Mouse (Mus musculus): ENCODE measurements at regions not wholly inside any gene's neighbourhood (a gene's known extent, or its start where the extent isn't known, plus 50 kb on each side); places are given as distances from the start of the nearest gene placed in this dataset.
A peak's percentile ranks its signal among the peaks of the same experiment; 100 is the strongest.

- no peaks in the 10 kb centered on the region for H3K36me3 ChIP-seq (ENCODE audit: control insufficient read depth, insufficient read depth, low read length)
- no peaks in the 10 kb centered on the region for H3K4me1 ChIP-seq (ENCODE audit: control insufficient read depth, insufficient read depth, low read length)
- WGBS, result 17% methylated on average over 2 of the region's 2 CpGs
- H3K9ac ChIP-seq (replicated peaks; ENCODE audit: low read length), result no peak overlapping the region
- no peak overlapping the region for H3K4me3 ChIP-seq (replicated peaks; ENCODE audit: low read depth, low read length)
- ATAC-seq (ENCODE audit: low FRiP score, low TSS enrichment), result no peak
- no peak overlapping the region for H3K27ac ChIP-seq (replicated peaks; ENCODE audit: low read depth, low read length)
- H3K9me3 ChIP-seq (ENCODE audit: control insufficient read depth, low read length), result no peaks in the 10 kb centered on the region
- H3K27me3 ChIP-seq (ENCODE audit: control insufficient read depth, insufficient read depth, low read length), result no peaks in the 10 kb centered on the region
- H3K4me2 ChIP-seq (ENCODE audit: low read length), result no peak overlapping the region
- DNase-seq, result peak; percentile 52
Observed at GRCm38 (mm10) chr12:49974591-49975323, 589.8 kb downstream of the Gm43517 start.

DNA sequence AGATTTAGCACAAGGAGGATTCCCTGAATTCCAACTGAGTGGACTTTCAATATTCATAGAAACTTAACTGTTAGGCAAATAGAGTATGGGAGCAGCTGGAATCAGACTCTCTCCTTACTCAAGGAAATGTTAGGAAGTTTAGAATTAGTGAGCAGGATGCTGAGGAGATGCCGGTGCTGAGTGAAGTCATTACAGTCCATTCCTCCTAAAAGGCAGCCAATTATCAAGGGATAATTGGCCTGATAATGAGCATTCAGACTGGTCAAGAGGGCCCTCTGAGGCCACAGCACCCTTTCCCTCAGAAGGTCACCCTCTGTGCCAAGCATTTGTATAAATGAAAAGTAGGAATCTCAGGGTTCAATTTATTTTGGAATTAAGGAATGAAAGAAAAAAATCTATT is 590.6 kb downstream of the Gm43517 start:
- H3K4me1 ChIP-seq (ENCODE audit: control insufficient read depth, insufficient read depth, low read length), result no peaks in the 10 kb centered on the region
- H3K4me2 ChIP-seq (ENCODE audit: low read length), result no peak overlapping the region
- no peak overlapping the region for H3K27ac ChIP-seq (replicated peaks; ENCODE audit: low read depth, low read length)
- WGBS, result 33% methylated on average over 1 of the region's 1 CpGs
- H3K4me3 ChIP-seq (replicated peaks; ENCODE audit: low read depth, low read length), result no peak overlapping the region
- H3K9me3 ChIP-seq (ENCODE audit: control insufficient read depth, low read length), result no peaks in the 10 kb centered on the region
- ATAC-seq (ENCODE audit: low FRiP score, low TSS enrichment) (no peak), DNase-seq (no peak)
- H3K9ac ChIP-seq (replicated peaks; ENCODE audit: low read length), result no peak overlapping the region
- no peaks in the 10 kb centered on the region for H3K27me3 ChIP-seq (ENCODE audit: control insufficient read depth, insufficient read depth, low read length)
- H3K36me3 ChIP-seq (ENCODE audit: control insufficient read depth, insufficient read depth, low read length), result no peaks in the 10 kb centered on the region

DNA sequence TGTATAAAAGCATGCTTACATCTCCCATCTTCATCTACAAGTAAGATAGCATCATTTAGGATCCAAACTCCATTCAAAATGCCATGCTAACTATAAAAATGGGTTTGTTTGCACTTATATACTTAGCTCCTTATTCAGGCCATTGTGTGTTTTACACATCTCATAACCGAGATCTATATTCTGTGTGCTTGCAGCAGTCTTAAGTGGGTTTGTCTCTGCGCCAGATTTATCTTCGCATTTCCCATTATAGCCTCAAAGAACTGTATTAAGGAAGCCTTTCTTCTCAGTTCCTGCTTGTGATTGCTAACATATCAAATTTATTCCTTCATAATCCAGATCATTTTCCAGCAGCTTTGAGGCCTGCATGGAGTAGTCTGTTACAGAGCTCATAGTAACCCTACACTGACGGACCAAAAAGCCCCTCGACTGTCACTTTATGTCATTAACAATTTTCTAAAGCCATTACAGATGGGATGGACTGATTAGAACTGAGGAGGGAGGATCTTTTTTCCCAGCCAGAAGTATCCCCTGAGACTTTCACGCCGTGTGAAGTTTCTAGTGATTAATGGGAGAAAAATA is 607.6 kb downstream of the Gm43517 start:
- no peak overlapping the region for H3K9ac ChIP-seq (replicated peaks; ENCODE audit: low read length)
- no peak overlapping the region for H3K27ac ChIP-seq (replicated peaks; ENCODE audit: low read depth, low read length)
- WGBS, result 53% methylated on average over 7 of the region's 7 CpGs
- no peaks in the 10 kb centered on the region for H3K27me3 ChIP-seq (ENCODE audit: control insufficient read depth, insufficient read depth, low read length)
- no peak overlapping the region for H3K4me3 ChIP-seq (replicated peaks; ENCODE audit: low read depth, low read length)
- H3K4me1 ChIP-seq (ENCODE audit: control insufficient read depth, insufficient read depth, low read length), result no peaks in the 10 kb centered on the region
- no peaks in the 10 kb centered on the region for H3K9me3 ChIP-seq (ENCODE audit: control insufficient read depth, low read length)
- ATAC-seq (ENCODE audit: low FRiP score, low TSS enrichment), result no peak
- H3K36me3 ChIP-seq (ENCODE audit: control insufficient read depth, insufficient read depth, low read length), result no peaks in the 10 kb centered on the region
- DNase-seq, result peak; percentile 33
- no peak overlapping the region for H3K4me2 ChIP-seq (ENCODE audit: low read length)

- WGBS, result 93% methylated on average over 3 of the region's 3 CpGs
- Histone ChIP-seq H3K27me3 (ENCODE audit: control insufficient read depth, insufficient read depth, low read length) (no peaks in the 10 kb centered on the region), H3K9me3 (ENCODE audit: control insufficient read depth, low read length) (no peaks in the 10 kb centered on the region), H3K27ac (replicated peaks; ENCODE audit: low read depth, low read length) (no peak overlapping the region), H3K4me2 (ENCODE audit: low read length) (no peak overlapping the region), H3K36me3 (ENCODE audit: control insufficient read depth, insufficient read depth, low read length) (no peaks in the 10 kb centered on the region), H3K9ac (replicated peaks; ENCODE audit: low read length) (no peak overlapping the region), H3K4me3 (replicated peaks; ENCODE audit: low read depth, low read length) (no peak overlapping the region), H3K4me1 (ENCODE audit: control insufficient read depth, insufficient read depth, low read length) (no peaks in the 10 kb centered on the region)
- ATAC-seq (ENCODE audit: low FRiP score, low TSS enrichment), result no peak
- no peak for DNase-seq
Observed at GRCm38 (mm10) chr12:50038808-50039374, 610.0 kb downstream of the Prkd1 start.

DNA sequence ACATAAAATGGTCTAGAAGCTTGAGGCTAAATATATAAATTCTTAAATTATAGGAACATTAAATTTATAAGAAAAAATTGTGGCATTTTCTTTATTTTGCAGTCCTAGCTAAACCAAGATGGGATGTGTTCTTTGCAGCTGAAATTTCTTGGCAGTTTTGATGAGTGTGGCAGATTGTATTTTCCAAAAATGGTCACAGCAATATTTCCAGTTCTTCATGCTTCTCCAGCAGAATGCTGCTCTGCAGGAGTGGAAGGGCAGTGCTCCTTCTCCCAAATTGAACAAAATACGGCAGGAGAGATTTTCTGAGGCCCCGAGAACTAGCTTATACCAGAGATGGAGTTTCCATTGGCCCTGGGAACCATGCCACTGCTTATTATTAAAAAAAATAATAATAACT is 587.6 kb downstream of the Prkd1 start:
- H3K4me2 ChIP-seq (ENCODE audit: low read length), result no peak overlapping the region
- ATAC-seq (ENCODE audit: low FRiP score, low TSS enrichment) (no peak), DNase-seq (no peak)
- 96% methylated on average over 2 of the region's 2 CpGs for WGBS
- H3K4me1 ChIP-seq (ENCODE audit: control insufficient read depth, insufficient read depth, low read length), result no peaks in the 10 kb centered on the region
- H3K27me3 ChIP-seq (ENCODE audit: control insufficient read depth, insufficient read depth, low read length), result no peaks in the 10 kb centered on the region
- no peak overlapping the region for H3K27ac ChIP-seq (replicated peaks; ENCODE audit: low read depth, low read length)
- no peaks in the 10 kb centered on the region for H3K9me3 ChIP-seq (ENCODE audit: control insufficient read depth, low read length)
- no peak overlapping the region for H3K4me3 ChIP-seq (replicated peaks; ENCODE audit: low read depth, low read length)
- no peak overlapping the region for H3K9ac ChIP-seq (replicated peaks; ENCODE audit: low read length)
- H3K36me3 ChIP-seq (ENCODE audit: control insufficient read depth, insufficient read depth, low read length), result no peaks in the 10 kb centered on the region

- no peak overlapping the region for H3K9ac ChIP-seq (replicated peaks; ENCODE audit: low read length)
- ATAC-seq (ENCODE audit: low FRiP score, low TSS enrichment) (no peak), DNase-seq (no peak)
- H3K4me3 ChIP-seq (replicated peaks; ENCODE audit: low read depth, low read length), result no peak overlapping the region
- H3K9me3 ChIP-seq (ENCODE audit: control insufficient read depth, low read length), result no peaks in the 10 kb centered on the region
- H3K27me3 ChIP-seq (ENCODE audit: control insufficient read depth, insufficient read depth, low read length), result no peaks in the 10 kb centered on the region
- H3K27ac ChIP-seq (replicated peaks; ENCODE audit: low read depth, low read length), result no peak overlapping the region
- 90% methylated on average over 4 of the region's 4 CpGs for WGBS
- H3K4me1 ChIP-seq (ENCODE audit: control insufficient read depth, insufficient read depth, low read length), result no peaks in the 10 kb centered on the region
- no peak overlapping the region for H3K4me2 ChIP-seq (ENCODE audit: low read length)
- no peaks in the 10 kb centered on the region for H3K36me3 ChIP-seq (ENCODE audit: control insufficient read depth, insufficient read depth, low read length)
Observed at GRCm38 (mm10) chr12:50066394-50066793, 582.5 kb downstream of the Prkd1 start.

DNA sequence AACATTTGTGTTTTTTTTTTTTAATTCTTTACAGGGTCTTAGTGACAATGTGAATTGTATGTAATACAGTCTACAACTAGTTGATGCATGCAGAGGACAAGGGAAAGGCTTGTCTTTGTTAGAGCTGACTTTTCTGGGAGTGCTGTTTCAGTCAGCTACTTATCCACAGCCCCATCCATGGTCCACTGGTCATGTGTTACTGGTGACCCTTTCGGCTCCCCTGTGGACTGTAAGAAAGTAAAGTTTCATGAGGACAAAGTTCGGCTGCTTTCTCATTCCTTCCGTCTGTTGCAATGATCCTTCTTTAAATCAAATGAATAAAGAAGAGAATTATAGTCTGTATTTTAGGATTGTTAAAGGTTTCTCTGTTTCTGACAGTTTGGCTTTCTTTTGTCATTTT is 577.1 kb downstream of the Prkd1 start:
- Histone ChIP-seq H3K9ac (replicated peaks; ENCODE audit: low read length) (no peak overlapping the region), H3K27ac (replicated peaks; ENCODE audit: low read depth, low read length) (no peak overlapping the region), H3K9me3 (ENCODE audit: control insufficient read depth, low read length) (no peaks in the 10 kb centered on the region), H3K36me3 (ENCODE audit: control insufficient read depth, insufficient read depth, low read length) (no peaks in the 10 kb centered on the region), H3K4me1 (ENCODE audit: control insufficient read depth, insufficient read depth, low read length) (0 out of 2 replicates have a peak, but pooled peaks cover 5% of the 10 kb centered on the region), H3K4me2 (ENCODE audit: low read length) (no peak overlapping the region), H3K27me3 (ENCODE audit: control insufficient read depth, insufficient read depth, low read length) (no peaks in the 10 kb centered on the region), H3K4me3 (replicated peaks; ENCODE audit: low read depth, low read length) (no peak overlapping the region)
- 7% methylated on average over 3 of the region's 3 CpGs for whole genome bisulfite sequencing
- ATAC-seq (ENCODE audit: low FRiP score, low TSS enrichment), result no peak
- DNase-seq, result no peak

GRCm38 (mm10) chr12:50072359-50072758 is 576.5 kb downstream of the Prkd1 start:
- Histone ChIP-seq H3K36me3 (ENCODE audit: control insufficient read depth, insufficient read depth, low read length) (no peaks in the 10 kb centered on the region), H3K4me1 (ENCODE audit: control insufficient read depth, insufficient read depth, low read length) (0 out of 2 replicates have a peak, but pooled peaks cover 5% of the 10 kb centered on the region), H3K4me3 (replicated peaks; ENCODE audit: low read depth, low read length) (no peak overlapping the region), H3K27me3 (ENCODE audit: control insufficient read depth, insufficient read depth, low read length) (no peaks in the 10 kb centered on the region), H3K27ac (replicated peaks; ENCODE audit: low read depth, low read length) (no peak overlapping the region), H3K9ac (replicated peaks; ENCODE audit: low read length) (no peak overlapping the region), H3K4me2 (ENCODE audit: low read length) (no peak overlapping the region), H3K9me3 (ENCODE audit: control insufficient read depth, low read length) (no peaks in the 10 kb centered on the region)
- 10% methylated on average over 1 of the region's 1 CpGs for WGBS
- peak; percentile 13 for DNase-seq
- ATAC-seq (ENCODE audit: low FRiP score, low TSS enrichment), result no peak

DNA sequence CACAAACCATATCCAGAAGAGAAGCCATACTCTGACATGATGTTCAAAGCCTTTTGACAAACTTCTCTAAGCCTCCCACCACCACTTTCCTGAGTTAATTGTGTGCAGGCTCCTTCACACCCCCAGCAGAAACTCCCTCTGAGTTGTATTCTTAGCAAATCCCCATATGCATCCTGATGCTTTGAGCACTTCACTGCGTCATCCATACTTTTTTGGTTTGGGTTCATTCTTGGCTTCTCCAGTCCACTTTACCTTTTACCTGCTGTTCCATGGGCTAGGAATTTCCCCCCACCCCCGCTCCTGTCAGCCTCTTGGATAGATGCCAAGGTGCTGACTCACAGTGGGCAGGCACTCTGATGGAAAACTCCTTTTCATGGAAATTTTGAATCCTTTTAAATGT is 575.2 kb downstream of the Prkd1 start:
- Histone ChIP-seq H3K4me3 (replicated peaks; ENCODE audit: low read depth, low read length) (no peak overlapping the region), H3K27ac (replicated peaks; ENCODE audit: low read depth, low read length) (no peak overlapping the region), H3K9ac (replicated peaks; ENCODE audit: low read length) (no peak overlapping the region), H3K27me3 (ENCODE audit: control insufficient read depth, insufficient read depth, low read length) (no peaks in the 10 kb centered on the region), H3K4me2 (ENCODE audit: low read length) (no peak overlapping the region), H3K36me3 (ENCODE audit: control insufficient read depth, insufficient read depth, low read length) (no peaks in the 10 kb centered on the region), H3K4me1 (ENCODE audit: control insufficient read depth, insufficient read depth, low read length) (0 out of 2 replicates have a peak, but pooled peaks cover 5% of the 10 kb centered on the region), H3K9me3 (ENCODE audit: control insufficient read depth, low read length) (no peaks in the 10 kb centered on the region)
- no peak for DNase-seq
- no peak for ATAC-seq (ENCODE audit: low FRiP score, low TSS enrichment)
- 38% methylated on average over 2 of the region's 2 CpGs for WGBS

All from midbrain, embryonic 14.5 days (tissue).